Mouse (Mus musculus) urinary bladder, postnatal 25 days (tissue): ENCODE data around the gene P3h4.

Experiments used
- DNase-seq: peaks from one replicate; pipeline ENCODE4 v3.0.0; 2022; ENCODE audit warnings: low spot score

P3h4 gene

DNA sequence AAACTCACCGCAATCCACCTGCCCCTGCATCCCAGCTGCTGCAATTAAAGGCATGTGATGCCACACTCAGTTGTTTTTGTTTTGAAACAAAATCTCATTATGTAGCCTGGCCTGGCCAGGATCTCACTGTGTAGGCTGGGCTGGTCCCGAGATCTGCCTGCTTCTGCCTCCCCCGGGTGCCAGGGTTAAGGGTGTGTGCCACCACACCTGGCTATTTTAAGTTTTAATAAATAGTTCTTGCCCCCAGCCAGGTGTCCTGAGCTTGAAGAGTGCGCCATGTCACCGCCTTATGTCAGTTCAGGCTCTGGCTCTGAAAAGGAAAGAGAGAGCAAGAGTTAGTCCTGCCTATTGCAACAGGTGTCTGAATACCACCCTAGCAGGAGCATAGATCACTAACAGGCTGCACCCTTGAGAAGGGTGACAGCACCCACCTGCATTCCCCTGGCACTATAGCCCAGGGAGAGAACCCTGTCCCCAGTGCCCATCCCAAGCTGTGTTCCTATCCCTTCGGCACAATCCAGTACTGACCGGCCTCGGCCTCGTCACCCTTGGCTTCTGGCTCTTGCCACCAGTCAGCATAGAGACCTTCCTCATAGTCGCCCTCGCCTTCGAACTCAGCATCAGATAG, 5.7 kb downstream of the P3h4 start:
- no peak for DNase-seq

DNA sequence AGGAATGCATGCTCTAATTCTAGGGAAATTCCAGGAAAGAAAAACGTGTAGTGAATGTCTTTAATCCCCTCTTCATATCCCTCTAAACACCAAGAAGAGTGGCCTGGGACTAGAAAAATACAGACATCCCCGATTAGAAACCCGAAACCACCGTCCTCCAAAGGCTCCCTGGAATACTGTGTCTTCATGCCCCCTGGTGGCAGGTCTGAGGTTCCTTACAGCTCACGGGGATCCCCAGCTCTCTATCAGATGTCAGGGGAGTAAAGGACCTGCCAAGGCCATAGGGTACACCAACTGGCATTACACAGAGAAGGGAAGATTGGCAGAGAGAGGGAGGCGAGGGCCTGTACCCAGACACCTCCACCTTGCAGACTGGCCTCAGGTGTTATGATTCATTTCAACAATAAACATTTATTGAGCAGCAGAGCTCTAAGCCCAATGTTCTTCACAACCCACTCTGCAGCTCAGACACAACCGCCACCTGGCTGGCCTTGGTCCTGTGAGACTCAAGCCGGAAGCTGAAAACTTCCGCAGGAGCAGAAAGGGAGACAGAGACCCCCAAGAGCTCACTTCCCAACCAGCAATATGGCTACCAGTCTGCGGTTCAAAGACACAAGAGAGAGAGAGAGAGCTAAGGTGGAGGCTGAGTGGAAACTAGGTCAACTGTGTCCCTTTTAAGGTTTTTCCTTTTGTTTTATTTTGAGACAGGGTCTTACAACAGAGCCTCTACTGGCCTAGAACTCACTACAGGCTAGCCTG, 6.4 kb downstream of the P3h4 start:
- DNase-seq: peak; percentile 71

DNA sequence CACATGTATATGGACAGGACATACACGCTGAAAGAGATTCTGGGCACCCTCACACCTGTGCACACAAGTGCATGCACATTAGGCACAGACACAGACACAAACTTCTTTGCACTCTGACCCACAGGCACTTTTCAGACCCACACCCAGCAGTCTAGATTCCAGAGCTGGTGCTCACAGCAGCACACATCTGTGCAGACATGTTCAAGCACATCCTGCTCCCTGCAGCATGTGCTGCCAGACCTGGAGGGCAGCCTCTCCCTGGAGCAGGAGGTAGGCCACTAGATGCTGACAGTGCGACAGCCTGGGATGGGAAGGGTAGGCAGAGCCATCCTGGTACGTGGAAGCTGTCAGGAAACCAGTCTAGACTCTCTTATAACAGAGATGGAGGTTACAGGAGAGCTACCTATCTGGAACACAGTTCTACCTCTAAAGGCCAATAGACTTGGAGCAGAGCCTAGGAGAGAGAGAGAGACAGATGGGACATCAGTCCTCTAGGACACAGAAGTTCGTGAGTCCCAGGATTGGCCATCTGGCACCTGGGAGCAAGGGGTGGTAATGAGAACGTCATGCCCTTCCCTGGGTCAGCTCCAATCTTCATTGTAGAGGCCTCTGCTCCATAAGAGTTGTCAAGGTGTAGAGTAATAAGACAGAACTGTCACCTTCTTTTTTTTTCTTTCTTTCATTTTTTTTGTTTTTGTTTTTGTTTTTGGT, 7.5 kb downstream of the P3h4 start:
- no peak for DNase-seq

DNA sequence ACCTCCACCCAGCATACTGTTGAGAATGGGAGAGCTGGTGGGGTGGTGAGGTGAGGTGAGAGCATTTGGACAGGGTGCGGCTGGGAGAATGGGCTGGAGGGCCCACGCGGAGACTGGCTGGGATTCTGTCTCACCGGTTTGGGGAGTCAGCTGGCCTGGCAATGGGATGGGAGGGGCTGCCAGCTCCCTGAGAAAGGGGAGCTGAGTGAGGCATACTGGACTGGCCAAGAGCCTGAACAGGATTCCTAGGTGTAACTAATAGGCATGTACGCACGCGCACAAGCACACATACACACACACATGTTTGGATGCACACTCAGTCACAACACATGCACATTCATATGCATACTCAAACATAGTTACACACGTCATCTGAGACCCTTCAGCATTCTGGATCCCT, 8.4 kb downstream of the P3h4 start:
- DNase-seq: no peak

DNA sequence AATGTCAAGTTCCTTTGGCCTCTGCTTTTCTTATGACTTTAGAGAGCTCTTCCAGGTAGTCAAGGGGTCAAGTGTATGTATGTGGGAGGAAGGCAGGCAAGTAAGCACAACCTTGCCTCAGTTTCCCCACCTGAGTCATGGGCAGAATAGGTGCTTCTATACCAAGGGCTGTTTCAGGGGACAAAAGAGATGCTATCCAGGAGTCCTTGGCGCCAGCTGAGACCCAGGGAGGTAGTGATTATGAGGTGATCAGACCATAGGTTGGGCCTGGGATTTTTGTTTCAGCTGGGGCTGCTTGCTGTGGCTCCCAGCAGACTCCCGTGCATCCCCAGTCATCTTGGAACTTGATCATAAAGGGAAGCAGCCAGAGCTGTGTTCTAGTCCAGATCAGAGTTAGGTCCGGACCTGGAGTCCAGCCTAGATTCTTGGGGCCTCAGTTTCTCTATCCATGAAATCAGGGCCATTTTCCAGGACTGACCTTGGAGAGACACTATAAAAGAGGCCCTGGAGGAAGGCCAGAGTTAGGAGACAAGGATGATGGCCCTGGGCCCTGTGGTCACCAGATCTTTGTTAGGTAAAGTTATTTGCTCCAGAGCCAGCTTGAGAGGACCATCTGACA, 10.1 kb downstream of the P3h4 start:
- DNase-seq: no peak

DNA sequence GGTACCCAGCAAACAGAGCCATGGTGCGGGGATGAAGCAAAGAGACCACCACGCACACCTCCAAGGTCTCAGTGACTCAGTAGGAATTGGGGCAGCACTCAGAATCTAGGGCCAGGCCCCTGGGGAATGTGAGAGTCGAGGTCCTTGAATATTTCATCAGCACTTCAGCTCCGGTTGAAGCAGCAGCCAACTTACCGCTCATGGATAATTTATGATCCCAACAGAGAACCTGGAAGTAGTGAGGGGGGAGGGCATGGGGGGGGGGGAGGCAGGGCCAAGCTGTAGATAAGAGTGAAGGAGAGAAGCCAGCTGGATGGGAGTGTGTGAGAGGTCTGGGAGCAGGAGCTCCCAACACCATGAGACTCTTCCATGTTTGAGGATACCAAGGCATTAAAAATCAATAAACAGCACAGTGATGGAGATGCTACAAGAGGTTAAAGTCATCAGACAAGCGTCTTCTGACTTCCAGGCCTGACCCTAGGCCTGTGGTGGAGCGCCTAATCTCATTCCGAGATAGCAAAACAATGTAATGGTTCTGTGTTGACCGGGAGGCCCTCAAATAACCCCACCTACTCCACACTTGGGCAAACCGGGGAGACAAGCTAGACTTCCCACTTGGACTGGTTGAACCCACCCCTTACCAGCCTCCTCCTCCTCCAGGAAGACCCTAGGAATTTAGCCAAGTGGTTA, 11.0 kb downstream of the P3h4 start:
- no peak for DNase-seq

DNA sequence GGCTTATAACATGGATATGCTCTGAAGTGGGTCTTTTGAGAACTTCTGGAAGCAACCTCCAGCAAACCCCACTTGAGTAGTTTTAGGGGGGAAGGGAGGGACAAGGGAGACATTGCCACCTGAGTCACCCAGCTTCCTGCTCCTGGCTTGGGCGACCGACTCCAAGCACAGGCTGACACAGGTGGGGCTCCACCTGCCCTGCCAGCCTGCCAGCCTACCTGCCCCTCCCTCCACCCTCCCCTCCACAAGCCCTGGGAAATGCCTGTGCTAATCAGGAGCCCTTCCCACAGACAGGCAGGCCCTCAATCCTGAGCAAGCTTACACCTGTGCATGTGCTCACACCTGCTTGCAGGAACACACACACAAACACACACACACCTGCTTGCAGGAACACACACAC, 12.0 kb downstream of the P3h4 start:
- no peak for DNase-seq

DNA sequence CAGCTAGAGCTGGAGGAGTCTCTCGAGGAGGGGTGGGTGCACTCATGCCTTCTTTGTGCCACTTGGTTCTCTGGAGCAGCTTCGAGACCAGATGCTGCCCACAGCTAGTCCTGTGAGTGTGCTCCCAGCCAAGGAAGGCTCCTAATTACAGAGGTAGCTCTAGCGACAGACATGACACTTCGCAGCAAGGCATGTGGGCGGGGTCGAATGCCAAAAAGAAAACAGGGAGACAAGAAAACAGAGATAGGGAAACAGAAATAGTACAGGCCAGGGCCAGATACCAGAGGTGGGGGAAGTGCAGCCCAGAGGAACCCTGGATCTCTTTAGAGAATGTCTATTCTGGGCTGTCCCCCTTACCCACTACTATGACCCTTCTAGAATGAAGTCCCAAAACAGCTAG, 12.4 kb downstream of the P3h4 start:
- DNase-seq: no peak

DNA sequence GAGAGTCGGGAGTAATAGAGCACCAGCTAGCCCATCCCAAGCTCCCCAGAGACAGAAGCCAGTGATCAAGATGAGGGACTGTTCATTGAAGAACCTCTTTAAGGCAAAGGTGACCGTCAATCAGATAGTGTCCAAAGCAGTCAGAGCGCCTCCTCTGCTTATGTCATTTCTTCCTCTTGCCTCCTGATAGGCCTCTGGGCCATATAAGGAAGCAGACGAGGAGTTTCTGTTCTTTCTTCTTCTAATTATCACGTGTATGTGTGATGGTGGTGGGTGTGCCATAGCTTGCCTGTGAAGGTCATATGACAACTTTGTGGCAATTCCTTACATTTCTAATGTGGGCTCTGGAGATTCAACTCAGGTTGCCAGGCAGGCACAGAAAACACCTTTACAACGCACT, 13.8 kb downstream of the P3h4 start:
- no peak for DNase-seq

DNA sequence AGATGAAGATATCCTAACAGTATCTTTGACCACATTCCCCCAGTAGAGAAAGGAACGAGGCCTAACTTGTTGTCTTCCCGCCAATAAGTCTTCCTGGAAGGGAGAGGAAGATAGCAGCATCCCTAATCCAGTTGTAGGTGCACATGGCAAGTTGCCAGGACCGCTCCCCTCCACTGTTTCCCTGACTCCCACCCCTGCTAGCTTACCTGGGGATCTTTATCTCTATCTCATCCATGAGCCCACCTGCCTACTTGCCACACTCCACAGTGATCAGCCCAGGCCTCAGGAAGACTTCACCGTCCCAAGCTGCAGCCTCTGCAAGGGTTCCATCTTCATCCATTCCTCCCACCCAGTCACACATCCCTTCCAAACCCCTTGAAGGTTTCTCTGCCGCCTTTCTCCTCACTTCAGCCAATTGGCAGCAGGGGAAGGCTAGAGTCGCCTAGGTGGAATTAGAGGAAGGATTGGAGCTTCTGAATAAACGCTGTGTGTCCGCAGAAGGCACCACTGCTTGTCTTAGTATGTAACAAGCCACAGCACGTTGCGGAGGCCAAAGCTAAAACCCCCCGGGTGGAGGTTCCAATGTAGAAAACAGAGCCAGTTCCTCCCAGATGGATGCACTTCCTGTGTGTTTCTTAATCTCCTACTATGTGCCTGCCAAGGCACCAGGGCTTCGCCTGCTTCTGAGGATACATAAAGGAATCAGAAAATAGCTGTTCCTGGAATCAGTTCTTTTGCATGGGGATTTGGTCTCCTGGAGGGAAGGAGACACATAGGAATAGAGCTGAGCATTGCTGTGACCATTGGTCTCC, 14.7 kb downstream of the P3h4 start:
- DNase-seq: no peak

DNA sequence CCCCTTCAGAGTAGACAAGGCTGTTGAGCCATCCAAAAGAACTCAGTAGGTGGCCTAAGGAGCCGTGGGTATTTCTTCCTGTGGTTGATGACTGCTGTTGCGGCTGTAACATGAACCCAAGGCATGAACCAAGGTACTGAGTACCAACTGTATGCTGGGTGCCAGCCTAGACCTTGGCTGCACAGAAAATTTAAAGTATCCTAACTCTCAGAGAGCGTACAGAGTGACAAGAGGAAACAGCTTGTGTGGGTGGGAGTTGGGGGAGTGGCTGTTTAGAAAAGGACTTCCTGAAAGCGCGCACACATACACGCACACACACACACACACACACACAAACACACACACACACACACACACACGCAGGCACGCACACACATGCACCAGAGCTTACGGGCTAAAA, 15.3 kb downstream of the P3h4 start:
- no peak for DNase-seq

DNA sequence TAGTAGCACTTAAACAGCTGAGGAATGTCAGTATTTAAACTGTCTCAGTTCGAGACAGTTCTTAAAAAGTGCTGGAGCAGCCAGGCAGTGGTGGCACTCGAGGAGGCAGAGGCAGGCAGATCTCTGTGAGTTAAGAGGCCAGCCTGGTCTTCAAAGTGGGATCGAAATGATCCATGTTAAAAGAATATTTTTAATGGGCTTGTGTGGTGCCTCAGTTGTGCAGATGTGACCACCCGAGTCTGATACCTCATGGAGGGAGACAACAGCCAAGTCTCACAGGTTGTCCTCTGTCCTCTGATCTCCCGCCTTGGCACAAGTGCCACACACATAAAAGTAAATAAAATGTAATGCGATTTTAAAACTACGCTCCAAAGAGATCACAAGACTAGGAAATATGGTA, 16.1 kb downstream of the P3h4 start:
- DNase-seq: no peak

DNA sequence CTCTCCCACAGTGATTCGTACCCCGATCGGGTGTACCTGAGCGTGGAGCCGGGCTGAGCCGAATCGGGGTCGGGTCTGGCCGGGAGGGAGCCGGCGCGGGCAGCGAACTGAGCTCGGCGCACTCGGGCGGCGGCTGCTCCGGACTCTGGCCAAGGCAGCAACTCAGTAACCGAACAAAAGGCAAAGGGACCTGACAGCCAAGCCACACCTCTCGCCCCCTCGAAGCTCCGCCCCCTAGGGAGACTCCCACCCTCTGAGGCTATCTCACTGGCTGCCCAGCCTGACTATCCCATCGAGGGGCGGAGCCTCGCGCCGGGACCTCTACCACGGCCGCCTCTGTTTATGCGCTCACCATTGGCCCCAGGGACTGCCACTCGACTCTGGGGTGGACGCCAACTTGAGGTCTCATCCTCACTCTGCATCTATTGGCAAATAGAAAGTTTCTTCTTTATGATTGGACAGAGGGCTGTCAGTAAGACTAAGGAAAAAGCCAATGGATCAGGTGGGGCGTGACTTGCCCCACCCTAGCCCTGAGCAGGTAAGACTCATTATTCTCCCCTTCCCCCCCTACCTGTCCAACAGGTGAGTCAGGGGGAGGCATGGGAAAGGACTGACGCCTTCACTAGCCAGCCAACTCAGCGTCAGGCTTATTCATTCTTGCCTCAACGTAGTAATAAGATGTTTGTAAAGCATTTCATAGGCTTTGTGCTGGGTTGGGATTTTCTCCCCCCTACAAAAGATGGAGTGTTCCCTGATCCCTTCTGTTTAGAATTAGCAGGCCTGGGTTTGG, 16.8 kb downstream of the P3h4 start, which contains the start of gene Jup:
Jup (minus strand) TSS at position 164 of the 790 bp plus-strand sequence.
- peak; percentile 99 for DNase-seq

DNA sequence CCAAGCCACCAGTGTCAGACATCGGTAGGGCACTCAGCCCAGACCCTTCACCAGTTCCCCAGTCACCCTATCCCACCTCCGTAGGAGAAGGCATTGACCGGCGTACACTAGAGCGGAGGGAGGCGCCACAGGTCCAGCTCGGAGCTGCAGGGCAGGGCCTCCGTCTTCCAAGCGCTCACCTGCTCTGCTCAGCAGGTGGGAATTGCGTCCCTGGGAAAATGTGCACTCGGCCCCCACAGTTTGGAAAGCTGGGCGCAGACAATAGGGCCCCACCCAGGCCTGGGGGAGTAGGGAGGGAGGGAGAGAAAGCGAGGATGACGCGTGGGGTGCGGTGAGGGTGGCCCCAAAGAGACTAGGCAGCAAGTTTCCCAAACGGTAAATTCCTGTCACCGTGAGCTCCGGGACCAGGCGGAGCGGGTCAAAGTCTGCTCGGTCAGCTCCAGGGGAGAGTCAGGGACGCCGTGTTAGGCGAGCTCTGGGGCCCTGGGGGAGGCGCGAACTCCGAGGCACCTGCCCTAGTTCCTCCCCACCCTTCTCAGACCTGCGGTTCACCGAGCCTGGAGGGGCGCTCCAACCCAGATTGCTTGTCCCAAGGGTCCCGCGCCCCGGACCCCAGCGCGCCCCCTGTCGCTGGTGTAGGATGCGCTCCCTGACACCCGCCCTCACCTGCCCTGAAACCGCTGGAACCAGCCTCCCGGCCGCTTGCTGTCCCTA, 17.6 kb downstream of the P3h4 start:
- DNase-seq: peak; percentile 43

DNA sequence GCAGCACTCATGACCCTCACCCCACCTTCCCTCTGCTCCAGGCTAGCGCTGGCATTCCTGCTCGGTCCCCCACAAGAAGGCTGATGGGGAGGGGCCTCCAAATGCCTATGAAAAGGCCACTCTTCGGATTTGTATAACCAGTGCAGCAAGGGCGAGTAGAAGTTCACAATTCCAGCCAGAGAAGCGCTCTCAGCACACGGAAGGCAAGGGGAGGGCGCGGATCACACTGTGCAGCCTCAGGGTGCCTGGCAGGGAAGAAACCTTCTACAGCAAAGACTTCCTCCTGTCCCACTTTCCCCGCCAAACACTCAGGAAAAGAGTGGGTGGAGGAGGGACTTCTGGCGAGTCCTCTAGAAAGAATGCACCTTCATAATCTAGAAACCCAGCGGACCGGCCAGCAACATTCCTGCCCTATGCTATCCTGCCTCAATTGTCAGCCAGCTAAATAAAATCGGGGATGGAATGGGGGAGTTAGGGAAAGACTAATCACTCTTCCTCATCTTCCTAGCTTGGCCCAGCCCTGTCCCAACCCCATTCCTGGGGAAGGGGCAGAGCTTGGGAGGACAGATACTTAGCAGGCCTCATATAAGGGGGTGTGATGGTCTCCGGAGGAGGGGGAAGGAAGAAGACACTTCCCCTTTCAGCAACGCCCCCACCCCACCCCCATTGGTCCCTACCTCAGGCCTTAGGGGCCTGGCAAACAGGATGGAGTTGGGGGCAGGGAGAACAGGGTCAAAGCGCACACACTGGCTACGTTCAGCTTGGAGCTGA, 18.6 kb downstream of the P3h4 start:
- DNase-seq: no peak

DNA sequence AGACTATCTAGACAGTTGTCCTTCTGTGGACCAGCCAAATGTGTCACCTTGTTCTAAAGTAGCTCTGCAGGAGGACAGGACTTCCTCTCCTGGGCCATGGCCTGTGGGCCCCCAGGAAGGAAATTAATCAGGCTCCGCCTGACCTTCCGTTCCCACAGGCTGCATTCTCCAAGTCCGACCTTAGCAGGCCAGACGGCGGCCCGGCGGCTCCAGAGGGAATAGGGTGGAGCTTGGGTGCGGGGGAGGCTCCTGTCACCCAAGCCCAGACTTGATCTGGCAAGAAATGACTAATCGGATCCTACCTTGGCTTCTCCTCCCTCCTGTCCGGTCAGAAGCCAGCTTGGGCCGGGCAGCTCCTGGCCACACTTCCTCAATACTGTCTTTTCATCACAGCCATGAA, 19.4 kb downstream of the P3h4 start:
- peak; percentile 54 for DNase-seq

DNA sequence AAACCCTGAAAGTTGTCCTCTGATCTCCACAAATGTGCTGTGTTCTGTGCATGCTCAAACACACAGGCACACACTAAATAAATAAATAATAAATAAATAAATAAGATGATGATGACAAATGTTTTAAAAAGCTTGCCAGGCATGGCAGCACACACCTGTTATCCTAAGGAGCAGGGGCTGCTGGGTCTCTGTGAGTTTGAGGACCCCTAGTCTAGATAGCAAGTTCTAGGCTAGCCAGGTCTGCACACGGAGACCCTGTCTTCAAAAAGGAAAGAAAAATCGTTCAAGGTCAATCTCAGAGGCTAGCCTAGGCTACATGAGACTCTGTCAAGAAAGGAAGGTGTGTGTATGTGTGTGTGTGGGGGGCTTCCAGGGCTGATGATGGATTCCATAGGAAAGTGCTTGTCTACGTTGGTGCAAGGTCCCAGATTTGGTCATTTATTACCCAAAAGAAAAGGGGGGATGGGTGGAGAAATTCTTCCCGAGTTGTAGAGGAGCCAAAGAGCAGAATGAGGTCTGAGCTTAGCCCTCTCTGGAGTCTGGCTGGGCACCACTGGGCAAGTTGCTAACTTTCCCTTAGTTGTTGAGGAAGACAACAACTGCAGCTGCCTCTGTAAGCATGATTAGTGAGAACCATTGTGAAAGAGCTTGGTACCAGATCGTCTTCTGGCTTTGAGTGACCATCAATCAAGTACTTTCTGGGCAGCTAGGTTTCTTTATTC, 20.1 kb downstream of the P3h4 start:
- no peak for DNase-seq

DNA sequence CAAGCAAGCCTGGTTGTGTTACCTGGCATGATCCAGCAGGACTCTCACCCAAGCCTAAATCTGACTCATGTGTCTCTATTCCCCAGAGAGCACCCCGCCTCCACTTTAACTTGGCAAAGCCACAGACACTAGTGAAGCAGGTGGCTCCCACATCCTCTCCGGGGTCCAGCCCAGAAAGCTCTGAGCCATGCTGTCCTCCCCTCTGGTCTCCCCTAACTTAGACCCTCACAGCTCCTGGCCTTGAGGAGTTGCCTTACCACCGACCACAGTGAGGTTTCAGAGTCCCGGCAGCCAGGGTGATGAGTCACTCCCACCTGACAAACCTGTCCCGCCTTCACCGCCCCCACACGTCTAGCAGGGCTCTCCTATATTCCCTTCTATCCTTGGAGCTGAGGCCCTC, 20.9 kb downstream of the P3h4 start:
- DNase-seq: peak; percentile 50
